Mouse (Mus musculus) cortical plate, adult 2 months (tissue): Measurements from ENCODE around the gene Pax6. TPM values are rescaled to one million over a fixed set of nuclear protein-coding genes. Genes with fewer than 3 reads are reported as not detected.

ENCODE experiments used
- H3K27ac ChIP-seq: fragments of 200-500 bp; 2 replicates; pipeline ENCODE4 v1.5.1; 2012; ENCODE audit warnings: low read length, control low read depth, inconsistent platforms; ENCODE audit not compliant: insufficient read depth
- H3K4me1 ChIP-seq: fragments of 200-500 bp; 2 replicates; pipeline ENCODE4 v1.6.1; 2011; ENCODE audit warnings: low read length; ENCODE audit not compliant: control insufficient read depth, insufficient read depth
- H3K4me3 ChIP-seq: fragments of 200-500 bp; 2 replicates; pipeline ENCODE4 v1.5.1; 2011; ENCODE audit warnings: mild to moderate bottlenecking, low read length, control low read depth; ENCODE audit not compliant: insufficient read depth
- CTCF ChIP-seq: fragments of 200-500 bp; IDR thresholded peaks from 2 replicates; pipeline ENCODE4 v1.5.1; 2011; ENCODE audit warnings: mild to moderate bottlenecking, control low read depth, low read length; ENCODE audit not compliant: insufficient read depth; ENCODE audit errors: extremely low read depth
- POLR2A ChIP-seq: fragments of 200-500 bp; IDR thresholded peaks from 2 replicates; pipeline ENCODE4 v1.6.1; 2011; ENCODE audit warnings: mild to moderate bottlenecking, low read length, control low read depth; ENCODE audit not compliant: insufficient read depth; ENCODE audit errors: extremely low read depth
- polyA plus RNA-seq: library from polyadenylated mRNA; depleted of rRNA; stranded (reverse); fragments of >200 nt; gene quantifications from 2 replicates; pipeline ENCODE4 v1.2.3, GENCODE M21; 2012

The Pax6 gene
- polyA plus RNA-seq, 1 experiment, result 9.2 TPM

DNA sequence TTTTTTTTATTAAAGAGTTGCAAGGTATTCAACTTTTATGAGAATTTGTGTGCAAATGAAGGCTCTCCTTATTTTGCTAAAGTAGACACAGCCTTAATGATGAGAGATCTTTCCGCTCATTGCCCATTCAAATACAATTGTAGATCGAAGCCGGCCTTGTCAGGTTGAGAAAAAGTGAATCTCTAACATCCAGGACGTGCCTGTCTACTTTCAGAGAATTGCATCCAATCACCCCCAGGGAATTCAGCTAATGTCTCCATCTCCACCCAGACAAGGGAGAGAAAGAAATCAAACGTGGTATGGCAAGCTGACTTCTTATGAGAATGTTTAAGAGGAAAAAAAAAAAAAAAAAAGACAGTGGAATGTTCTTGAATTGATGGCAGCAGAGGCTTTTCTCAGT, 3.7 kb upstream of the Pax6 start:
- no peak overlapping the region for H3K27ac ChIP-seq
- H3K4me1 ChIP-seq, result no peaks in the 10 kb centered on the region
- H3K4me3 ChIP-seq, result no peak overlapping the region
- TF ChIP-seq POLR2A (no peak), CTCF (no peak)

DNA sequence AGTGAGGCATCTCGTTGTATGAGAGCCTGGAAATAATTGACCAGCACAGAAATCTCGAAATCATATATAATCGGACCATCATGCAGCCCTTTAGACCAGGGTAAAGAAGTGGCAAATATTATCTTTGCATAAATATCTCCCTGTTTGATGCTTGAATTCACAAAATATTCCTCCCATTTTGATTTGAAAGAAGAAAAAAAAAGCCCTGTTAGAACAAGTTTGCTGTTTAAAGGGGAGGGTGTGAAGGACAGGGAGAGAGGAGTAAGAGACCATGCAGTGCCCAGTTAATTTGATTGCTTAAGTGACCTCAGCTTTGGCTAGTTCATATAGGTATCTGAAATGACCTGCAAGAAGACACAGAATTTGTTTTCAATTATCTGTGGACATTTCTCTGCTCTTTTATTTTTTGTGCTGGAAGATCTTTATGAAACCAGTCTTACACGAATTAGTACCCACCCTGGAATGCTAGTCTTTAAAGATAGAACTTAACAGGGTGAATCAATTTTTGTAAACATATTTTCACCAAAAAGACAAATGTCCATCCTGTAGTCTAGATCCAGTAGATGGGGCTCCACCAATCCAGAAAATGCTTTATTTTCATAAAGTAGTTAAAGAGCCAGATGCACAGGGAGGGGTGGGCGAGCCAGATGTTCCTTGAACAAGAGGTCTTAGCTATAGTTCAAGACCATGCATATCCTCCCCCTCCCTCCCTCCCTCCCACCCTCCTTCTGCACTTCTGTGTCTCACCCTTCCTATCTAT, 3.0 kb upstream of the Pax6 start:
- Histone ChIP-seq H3K27ac (no peak overlapping the region), H3K4me1 (no peaks in the 10 kb centered on the region), H3K4me3 (no peak overlapping the region)
- no peak for TF ChIP-seq POLR2A
- TF ChIP-seq CTCF, result no peak

DNA sequence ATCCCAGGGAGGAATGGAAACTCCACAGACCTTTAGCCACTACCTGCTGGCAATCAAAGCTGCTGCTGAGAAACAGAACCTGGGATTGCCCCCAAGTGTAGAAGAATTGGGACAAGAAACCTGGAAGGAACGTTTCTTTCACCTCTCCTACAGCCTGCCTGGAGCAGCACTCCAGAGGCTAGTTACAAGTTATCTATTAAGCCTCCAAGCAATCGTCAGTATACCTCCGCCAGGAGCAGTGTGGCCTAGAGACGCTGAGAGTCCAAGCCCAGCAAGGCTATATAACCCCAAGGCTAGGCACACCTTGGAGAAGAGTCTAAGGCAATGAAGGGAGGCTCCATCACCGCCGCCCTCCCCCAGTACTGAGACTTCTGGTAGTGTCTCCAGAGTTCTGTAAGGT, 2.4 kb upstream of the Pax6 start:
- TF ChIP-seq CTCF, result no peak
- no peak for TF ChIP-seq POLR2A
- Histone ChIP-seq H3K4me1 (no peaks in the 10 kb centered on the region), H3K27ac (no peak overlapping the region), H3K4me3 (no peak overlapping the region)

DNA sequence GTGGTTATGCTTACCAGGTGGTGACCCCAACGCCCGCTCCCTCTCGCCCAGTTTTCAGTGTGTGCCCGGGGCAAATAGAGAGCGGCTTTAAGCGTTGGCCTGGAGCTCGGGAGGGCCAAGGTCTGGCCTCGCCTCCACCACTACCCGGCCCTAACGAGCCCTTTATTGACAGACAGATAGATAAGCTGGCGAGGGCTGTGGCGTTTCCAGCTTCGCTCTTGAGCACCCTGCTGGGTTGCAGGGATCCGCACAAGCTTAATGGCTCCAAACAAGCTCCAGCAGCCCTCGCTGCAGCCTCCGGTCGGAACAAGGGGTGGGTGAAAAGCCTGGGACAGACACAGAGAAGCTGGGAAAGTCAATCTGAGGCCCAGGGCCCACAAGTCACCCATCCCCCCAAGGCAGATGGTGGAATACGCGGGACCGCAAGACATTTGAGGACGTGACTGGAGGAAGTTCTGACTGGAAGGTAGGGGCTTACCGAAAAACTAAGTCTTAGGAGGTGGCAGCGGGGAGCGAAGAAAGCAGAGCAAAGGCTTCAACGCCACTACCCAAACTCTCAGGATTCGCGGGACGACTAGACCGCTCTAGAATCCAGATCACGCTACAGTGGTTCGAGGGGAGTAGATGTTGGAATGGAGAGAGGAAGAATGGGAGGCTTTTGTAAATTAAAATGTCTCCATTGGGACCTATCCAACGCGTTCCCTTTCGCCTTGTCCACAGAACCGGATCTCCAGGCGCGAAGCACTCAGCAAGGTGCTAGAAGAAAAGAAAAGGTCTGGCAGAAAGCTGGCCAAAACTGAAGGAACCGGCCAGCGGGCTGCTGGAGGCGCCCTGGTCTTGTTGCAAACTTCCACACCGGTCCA, 1.7 kb upstream of the Pax6 start:
- TF ChIP-seq CTCF (no peak), POLR2A (no peak)
- H3K4me1 ChIP-seq, result no peaks in the 10 kb centered on the region
- no peak overlapping the region for H3K27ac ChIP-seq
- H3K4me3 ChIP-seq, result no peak overlapping the region

DNA sequence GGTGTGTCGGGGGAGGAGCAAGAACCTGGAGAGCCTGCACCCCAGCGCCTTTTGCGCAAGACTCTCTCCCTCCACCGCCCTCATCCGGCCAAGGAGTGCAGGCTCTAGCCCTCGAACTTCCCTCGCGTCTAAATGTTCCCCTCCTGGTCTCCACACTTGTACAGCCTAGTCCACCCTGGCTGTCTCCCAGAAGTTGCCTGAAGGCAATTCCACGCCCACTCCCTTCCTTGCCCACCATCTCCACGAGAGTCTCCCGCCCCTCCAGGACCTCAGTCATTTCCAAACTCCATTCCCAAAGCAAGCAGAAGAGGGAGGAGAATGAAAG, 1.1 kb upstream of the Pax6 start:
- H3K27ac ChIP-seq, result no peak overlapping the region
- H3K4me3 ChIP-seq, result no peak overlapping the region
- H3K4me1 ChIP-seq, result no peaks in the 10 kb centered on the region
- TF ChIP-seq POLR2A (no peak), CTCF (no peak)

DNA sequence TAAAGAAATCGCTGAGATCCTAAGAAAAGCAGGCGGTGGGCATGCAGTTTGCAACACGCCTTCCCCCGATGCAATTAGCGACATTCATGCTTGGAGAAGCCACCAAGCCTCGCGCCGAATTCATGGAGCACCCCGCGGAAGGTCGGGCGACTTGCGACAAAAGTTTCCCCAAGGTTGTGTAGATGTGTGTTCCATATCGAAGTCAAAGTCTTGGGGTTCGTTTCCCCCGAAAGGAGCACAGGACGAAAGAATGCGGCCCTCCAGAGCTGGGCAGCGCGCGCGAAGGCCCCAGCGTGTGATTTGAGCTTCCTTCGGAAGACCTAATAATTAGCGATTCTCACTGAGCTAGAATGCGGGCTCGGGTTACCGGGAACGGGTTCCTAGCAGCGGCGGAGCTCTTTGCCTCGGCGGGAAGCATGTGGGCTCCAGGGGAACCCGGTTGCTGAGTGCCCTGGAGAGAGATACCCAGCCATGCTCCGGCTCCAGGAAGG, 716 bp downstream of the Pax6 start:
- H3K4me1 ChIP-seq, result no peaks in the 10 kb centered on the region
- TF ChIP-seq CTCF (no peak), POLR2A (no peak)
- no peak overlapping the region for H3K27ac ChIP-seq
- H3K4me3 ChIP-seq, result no peak overlapping the region

DNA sequence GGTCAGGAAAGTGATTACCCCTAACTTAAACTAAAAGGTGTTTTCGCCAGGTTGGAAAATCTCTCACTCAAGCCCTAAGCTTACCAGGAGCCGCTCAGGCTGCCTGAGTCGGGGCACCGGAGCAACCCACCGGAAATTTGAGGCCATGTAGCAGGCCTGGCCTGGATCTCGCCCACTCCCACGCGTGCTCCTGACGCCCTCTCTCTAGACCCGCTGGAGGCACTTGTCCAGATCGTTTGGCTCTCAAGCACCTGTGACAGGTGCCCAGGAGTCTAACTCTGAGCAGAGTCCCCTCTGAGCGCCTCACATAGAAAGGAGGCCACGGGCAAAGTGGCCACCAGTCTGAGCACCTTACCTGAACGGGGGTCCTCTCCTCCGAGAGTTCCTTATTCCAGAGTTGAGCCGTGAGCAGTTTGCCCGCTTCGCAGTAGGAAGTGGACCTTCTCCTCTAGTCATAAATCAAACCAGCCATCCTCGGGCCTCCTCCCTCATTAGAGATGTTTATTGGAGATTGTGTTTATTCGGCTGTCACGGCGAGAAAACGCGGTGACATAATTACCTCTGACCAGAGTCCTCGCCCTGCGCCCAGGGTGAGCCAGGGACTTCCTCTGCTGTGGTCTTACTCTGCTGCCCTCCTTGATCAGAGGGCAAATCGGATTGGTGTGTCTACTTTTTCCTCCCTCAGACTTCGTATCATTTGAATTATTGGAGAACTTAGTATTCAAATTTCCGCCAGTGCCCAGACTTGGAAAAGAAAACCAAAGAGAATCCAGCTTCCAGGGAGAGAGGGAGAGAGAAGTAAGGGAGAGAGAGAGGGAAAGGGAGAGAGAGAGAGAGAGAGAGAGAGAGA, 1.4 kb downstream of the Pax6 start:
- TF ChIP-seq POLR2A (no peak), CTCF (no peak)
- Histone ChIP-seq H3K4me1 (no peaks in the 10 kb centered on the region), H3K4me3 (no peak overlapping the region), H3K27ac (no peak overlapping the region)

DNA sequence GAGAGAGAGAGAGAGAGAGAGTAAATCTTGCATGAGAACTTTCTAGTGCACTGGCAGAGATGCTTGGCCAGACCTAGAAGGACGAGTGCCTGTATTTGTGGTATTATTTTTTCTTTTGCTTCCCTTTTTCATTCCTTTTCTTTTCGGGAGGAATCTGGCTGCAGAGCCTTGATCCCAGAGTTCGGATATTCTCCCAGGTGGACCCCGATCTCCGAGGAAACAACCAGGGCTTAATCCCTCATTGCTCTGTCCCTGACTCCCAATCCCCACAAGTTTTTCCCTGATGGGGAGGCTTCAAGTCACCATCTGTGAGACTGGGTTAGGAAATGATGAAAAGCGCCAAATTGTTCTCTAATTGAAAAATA, 2.0 kb downstream of the Pax6 start:
- Histone ChIP-seq H3K4me1 (no peaks in the 10 kb centered on the region), H3K27ac (no peak overlapping the region), H3K4me3 (no peak overlapping the region)
- TF ChIP-seq CTCF (no peak), POLR2A (no peak)

DNA sequence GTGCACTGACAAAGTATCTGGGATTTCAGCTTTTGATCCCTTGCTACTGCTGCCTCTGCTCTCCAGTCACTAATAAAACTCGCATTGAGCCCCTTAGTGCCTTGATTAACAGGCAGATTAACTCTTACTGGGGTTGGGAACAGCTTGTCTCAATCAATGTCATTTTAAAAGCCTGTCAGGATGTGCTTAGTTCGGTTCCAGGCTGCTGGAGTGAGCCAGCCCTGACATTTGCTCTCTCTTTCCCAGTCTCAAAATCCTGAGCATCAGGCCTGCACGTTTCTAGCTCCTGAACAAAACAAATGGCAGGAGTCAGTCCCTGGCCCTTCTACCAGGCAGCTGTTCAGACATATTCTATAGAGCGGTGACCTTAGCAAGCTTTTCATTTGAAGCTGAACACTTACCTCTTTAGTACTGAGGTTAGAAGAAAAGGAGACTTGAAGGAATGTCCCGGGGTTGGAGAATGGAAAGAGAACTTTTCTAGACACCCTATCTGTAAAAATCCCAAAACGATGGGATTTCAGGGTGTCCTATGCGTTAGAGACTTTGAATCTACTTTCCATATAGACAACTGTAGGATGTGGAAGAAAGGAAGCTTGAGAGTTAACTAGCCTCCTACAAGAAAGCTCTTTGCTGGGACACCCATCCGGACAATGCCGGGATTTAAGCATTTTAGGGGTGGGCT, 2.6 kb downstream of the Pax6 start:
- TF ChIP-seq CTCF (no peak), POLR2A (no peak)
- Histone ChIP-seq H3K4me3 (no peak overlapping the region), H3K27ac (no peak overlapping the region), H3K4me1 (no peaks in the 10 kb centered on the region)
